Mouse (Mus musculus) heart, adult 9 months (tissue): ENCODE data around the gene Tmem144.

ENCODE experiments used
- DNase-seq, 2 experiments: peaks; one replicate each; pipeline ENCODE4 v3.0.0; 2022; ENCODE audit warnings: low spot score in 2 of 2

Tmem144 gene

GRCm38 (mm10) chr3:79852654-79853166, at the start of gene Tmem144:
Gene Tmem144, minus strand, starts transcription at chr3:79852773.
- no peak for DNase-seq

GRCm38 (mm10) chr3:79901734-79902133, 49.2 kb upstream of the Tmem144 start:
- no peak for DNase-seq

- DNase-seq, result no peak
These were observed 48.7 kb upstream of the Tmem144 start for GRCm38 (mm10) chr3:79901321-79901720.

GRCm38 (mm10) chr3:79900502-79900901, 47.9 kb upstream of the Tmem144 start:
- no peak for DNase-seq

- no peak for DNase-seq
These were observed 47.3 kb upstream of the Tmem144 start for GRCm38 (mm10) chr3:79899906-79900305.

GRCm38 (mm10) chr3:79898514-79898913, 45.9 kb upstream of the Tmem144 start:
- DNase-seq, result no peak

GRCm38 (mm10) chr3:79897534-79898370, 45.2 kb upstream of the Tmem144 start:
- peak in 1 of 2 experiments; percentile 44 for DNase-seq

- no peak for DNase-seq
These were observed 35.4 kb upstream of the Tmem144 start for GRCm38 (mm10) chr3:79887966-79888365.

- no peak for DNase-seq
These were observed 34.7 kb upstream of the Tmem144 start for GRCm38 (mm10) chr3:79887161-79887855.

- peak; percentile 71 to 75 for DNase-seq
These were observed 34.0 kb upstream of the Tmem144 start for GRCm38 (mm10) chr3:79886357-79887091.

GRCm38 (mm10) chr3:79885686-79886356, 33.2 kb upstream of the Tmem144 start:
- DNase-seq, result peak; percentile 43 to 46

- DNase-seq, result peak; percentile 47 to 75
These were observed 32.2 kb upstream of the Tmem144 start for GRCm38 (mm10) chr3:79884761-79885189.

GRCm38 (mm10) chr3:79884305-79884704, 31.7 kb upstream of the Tmem144 start, which contains the start of gene Fam198b:
Gene Fam198b, plus strand, starts transcription at chr3:79884533.
- DNase-seq, result no peak

GRCm38 (mm10) chr3:79883092-79883491, 30.5 kb upstream of the Tmem144 start:
- peak; percentile 40 to 74 for DNase-seq

GRCm38 (mm10) chr3:79881645-79882044, 29.1 kb upstream of the Tmem144 start:
- DNase-seq, result no peak

GRCm38 (mm10) chr3:79879246-79879645, 26.7 kb upstream of the Tmem144 start:
- no peak for DNase-seq

- no peak for DNase-seq
These were observed 25.8 kb upstream of the Tmem144 start for GRCm38 (mm10) chr3:79878350-79878749.

GRCm38 (mm10) chr3:79875471-79875870, 22.9 kb upstream of the Tmem144 start:
- no peak for DNase-seq

GRCm38 (mm10) chr3:79867121-79867709, 14.6 kb upstream of the Tmem144 start:
- no peak for DNase-seq

GRCm38 (mm10) chr3:79866526-79866925, 14.0 kb upstream of the Tmem144 start:
- no peak for DNase-seq

- no peak for DNase-seq
These were observed 13.5 kb upstream of the Tmem144 start for GRCm38 (mm10) chr3:79866089-79866488.
